Mouse (Mus musculus) bone marrow, adult 2 months (tissue): ENCODE measurements at regions not wholly inside any gene's neighbourhood (a gene's known extent, or its start where the extent isn't known, plus 50 kb on each side); places are given as distances from the start of the nearest gene placed in this dataset.

Experiments used
- CTCF ChIP-seq: fragments of 200-500 bp; IDR thresholded peaks from 2 replicates; pipeline ENCODE4 v1.5.1; 2011; ENCODE audit warnings: low read length, control low read depth; ENCODE audit not compliant: control insufficient read depth, insufficient read depth
- POLR2A ChIP-seq: fragments of 200-500 bp; IDR thresholded peaks from 2 replicates; pipeline ENCODE4 v1.6.1; 2011; ENCODE audit warnings: low read depth, mild to moderate bottlenecking, control low read depth, low read length, borderline replicate concordance; ENCODE audit not compliant: control insufficient read depth

- TF ChIP-seq POLR2A (no peak), CTCF (no peak)
Measured at GRCm38 (mm10) chr10:99461446-99461966, 198.5 kb downstream of the Dusp6 start.
